Mouse (Mus musculus) heart, adult 8-10 months (tissue): ENCODE results near the gene Hexa. TPM values are rescaled to one million over a fixed set of nuclear protein-coding genes. Genes with fewer than 3 reads are reported as not detected.

Experiments used
- DNase-seq: peaks from one replicate; pipeline ENCODE4 v3.0.0; 2022; ENCODE audit warnings: low spot score
- total RNA-seq, 4 experiments: library from RNA; stranded (reverse); gene quantifications; 2 replicates each; pipeline ENCODE4 v1.2.4; 2022

Gene Hexa
- 10 to 100 TPM; 45.0 to 50.7 (median 49.5) TPM for total RNA-seq

DNA sequence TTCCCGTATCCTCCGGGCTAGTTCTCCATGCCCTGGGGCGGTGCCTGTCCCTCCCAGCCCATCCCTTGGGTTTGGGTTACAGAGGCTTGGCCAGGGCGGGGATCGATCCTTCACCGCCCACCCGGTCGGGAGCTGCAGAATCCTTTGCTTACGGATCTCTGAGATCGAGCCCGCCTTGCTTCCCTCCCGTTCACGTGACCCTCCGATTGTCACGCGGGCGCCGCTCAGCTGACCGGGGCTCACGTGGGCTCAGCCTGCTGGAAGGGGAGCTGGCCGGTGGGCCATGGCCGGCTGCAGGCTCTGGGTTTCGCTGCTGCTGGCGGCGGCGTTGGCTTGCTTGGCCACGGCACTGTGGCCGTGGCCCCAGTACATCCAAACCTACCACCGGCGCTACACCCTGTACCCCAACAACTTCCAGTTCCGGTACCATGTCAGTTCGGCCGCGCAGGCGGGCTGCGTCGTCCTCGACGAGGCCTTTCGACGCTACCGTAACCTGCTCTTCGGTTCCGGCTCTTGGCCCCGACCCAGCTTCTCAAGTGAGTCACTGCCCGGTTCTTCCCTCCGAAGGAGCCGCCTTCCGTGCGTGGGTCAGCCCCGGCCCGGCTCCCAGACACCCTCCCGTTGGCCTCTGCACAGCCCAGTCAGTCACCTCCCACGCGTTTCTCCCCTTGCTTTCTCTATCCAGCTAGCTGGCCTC is at the start of gene Hexa, which contains the start of gene Tmem202:
TSS of gene Hexa (plus strand) at position 100 of the 697 bp plus-strand sequence.
TSS of gene Tmem202 (minus strand) at position 407 of the 697 bp plus-strand sequence.
- peak; percentile 81 for DNase-seq

DNA sequence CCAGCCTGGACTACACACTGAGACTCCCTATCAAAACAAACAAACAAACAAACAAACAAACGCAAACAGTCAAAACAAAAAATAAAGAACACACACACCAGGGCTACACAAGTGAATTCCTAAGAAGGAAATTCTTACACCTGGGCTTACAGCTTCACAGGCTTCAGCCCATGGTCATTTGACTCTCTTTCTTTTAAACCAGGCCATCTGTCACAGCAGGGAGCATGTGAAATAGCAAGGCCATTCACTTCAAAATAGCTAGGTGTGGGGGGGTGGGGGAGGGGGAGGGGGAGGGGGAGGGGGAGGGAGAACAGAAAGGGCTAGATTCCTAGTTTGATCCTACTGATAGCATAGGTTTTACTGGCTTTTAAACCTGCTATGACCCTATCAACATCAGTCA is 31.2 kb upstream of the Hexa start:
- no peak for DNase-seq

DNA sequence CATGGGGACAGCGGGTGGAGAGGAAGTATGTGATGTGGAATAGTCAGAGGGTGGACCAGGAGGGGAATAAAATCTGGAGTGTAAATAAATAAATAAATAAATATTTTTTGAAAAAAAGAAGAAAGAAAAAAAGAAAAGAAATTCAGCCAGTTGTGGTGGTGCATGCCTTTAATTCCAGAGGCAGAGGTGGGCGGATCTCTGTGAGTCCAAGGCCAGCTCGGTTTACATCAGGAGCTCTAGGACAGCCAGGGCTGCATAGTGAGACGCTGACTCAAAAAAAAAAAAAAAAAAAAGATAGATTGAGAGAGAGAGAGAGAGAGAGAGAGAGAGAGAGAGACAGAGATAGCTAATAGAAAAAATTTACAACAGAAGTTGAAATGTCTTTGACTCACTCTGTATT is 27.0 kb upstream of the Hexa start:
- DNase-seq = no peak

DNA sequence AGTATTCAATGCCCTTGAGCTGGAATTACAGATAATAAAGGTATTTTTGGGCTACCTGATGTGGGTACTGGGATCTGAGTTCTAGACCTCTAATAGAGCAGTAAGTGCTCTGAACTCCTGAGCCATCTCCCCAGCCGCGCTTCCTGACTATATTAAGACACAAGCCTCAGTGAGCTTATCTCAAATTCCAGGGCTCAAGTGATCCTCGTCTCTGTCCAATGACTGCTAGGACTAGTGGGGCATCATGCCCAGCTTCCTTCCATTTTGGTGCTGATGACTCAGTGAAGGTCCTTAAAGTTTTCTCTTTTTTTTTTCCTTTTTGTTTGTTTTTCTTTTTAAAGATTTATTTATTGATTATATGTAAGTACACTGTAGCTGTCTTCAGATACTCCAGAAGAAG is 24.3 kb upstream of the Hexa start:
- no peak for DNase-seq

DNA sequence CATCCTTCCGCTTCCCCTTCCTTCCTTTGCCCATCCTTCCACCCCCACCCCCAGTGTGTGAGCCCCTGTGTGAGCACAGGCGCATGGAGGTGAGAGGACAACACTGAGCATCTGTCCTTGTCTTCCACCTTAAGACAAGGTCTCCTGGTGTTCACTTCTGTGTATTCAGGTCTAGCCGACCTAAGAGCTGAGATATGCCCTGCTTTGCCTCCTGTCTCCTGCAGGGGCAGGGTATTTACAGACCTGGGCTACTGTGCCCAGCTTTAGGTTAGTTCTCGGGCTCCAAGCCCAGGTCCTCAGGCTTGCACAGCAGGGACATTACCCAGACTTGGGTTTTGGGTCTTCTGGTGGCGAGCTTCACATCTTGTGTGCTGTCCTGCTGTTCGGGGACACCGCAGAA is 22.2 kb upstream of the Hexa start:
- no peak for DNase-seq

DNA sequence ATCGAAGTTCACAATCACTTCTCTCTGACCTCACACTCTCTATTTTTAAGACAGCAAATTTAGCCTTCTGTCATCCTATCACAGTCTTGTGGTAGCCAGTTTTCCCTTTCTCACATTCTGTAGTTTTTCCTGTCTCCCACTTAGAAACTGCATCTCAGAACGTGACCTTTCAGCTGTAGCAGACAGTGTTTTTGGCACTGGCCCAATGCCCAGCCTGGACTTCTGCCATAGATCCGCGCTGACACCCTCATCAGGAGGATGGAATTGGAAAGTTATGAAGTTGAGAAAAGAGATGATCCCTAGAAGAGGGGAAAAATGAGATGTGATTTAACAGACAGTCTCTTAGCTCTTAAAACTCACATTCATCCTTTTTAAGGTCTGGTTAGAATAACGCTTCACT is 20.4 kb upstream of the Hexa start:
- DNase-seq = no peak

DNA sequence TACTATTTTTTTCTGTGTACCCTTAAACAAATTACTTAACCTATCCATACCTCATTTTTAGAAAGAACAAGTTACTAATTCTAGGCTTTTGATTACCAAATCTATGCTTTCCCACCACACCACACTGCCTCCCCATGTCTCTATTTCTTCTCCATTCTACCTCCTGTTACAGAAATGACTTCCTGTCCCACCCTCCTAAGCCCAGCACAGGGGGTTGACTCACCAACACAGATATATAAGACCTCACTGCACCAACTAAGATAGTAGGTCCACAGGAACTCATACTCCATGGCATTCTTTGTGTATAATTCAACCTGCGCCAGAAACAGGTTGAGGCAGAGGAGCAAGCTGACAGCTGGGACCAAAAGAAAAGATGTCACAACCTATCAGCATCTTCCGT is 19.9 kb upstream of the Hexa start:
- DNase-seq = no peak

DNA sequence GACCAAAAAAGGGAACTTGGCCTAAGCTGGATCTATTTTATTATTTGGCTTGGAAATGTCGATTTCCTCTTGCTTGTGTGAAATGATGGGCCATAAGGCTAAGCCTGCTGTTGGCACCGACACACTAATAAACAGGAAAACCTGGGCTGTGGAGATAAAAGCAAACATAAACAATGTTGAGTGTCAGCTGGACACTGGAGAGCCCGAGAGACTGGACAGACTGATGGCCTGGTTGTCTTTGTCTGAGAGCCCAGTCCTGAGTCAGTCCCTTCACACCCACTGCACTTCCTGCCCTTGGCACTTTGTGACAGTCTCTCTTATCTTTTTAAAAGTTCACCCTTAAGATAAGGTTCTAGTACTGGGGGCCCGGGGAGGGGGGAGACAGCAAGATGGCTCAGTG is 16.4 kb upstream of the Hexa start:
- DNase-seq = no peak

DNA sequence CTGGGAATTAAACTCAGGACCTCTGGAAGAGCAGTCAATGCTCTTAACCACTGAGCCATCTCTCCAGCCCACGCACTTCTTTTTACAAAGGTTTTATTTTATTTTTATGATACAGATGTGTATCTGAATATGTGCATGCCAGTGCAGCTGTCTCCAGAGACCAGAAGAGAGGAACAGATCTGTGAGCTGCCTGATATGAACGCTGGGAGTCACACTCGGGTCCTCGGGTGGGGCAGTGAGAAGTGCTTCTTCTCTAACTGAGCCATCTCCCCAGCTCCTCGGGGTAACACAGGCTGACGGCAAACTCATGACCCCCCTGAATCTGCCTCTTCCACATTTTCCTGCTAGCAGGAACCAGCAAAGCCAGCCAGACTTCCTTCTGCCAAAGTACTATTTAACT is 12.6 kb upstream of the Hexa start:
- DNase-seq = no peak

DNA sequence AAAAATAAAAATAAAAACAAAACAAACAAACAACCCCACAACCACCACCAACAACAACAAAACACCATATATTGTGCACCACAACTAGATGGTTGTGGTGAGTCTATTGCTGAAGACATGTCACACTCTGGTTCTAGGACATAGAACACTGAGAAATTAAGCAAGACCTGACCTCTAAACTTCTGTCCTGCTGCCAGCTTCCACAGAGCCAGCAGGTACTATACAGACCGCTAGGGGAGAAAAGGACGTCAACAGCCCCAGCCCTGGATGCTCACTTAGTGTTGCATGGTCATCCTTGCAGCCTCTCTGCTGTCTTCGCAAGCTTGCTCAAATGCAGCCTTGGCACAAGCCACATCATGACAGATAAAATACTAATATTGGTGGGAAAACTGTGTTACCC is 11.8 kb upstream of the Hexa start:
- DNase-seq = no peak

DNA sequence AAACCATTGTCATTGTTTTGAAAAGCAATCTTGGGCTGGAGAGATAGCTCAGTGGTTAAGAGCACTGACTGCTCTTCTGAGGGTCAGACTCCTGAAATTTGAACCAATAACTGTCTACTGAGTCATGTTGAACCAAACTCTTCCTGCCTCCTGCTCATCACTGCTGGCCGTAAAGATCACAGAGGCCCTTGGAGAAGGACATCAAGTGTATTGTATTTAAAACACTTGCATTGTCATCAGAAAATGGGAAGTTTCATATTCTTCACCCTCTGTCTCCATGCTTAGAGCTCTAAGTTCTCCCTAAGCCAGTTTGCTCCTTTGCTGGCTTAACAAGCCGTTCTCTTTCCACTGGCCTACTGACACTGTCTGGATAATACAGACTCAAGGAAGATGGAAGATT is 11.1 kb upstream of the Hexa start:
- no peak for DNase-seq

DNA sequence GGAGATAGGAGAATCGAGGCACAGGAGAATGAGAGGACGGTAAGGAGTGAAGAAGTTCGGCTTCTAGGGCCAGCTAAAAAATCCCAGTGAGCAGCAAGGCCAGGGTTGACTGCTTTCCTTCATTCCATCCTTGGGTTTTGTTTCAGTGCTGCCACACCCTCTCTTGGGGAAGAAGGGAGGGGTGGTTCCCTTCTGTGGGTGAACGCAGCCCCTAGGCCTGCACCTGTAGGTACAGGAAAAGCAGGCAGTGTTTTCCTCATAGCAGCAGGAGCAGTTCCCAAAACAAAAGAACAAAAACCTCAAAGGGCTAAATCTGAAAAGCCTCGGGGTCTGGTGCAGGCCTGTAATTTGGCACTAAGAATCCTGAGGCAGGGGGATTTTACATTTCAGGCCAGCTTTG is 7.7 kb upstream of the Hexa start:
- no peak for DNase-seq

DNA sequence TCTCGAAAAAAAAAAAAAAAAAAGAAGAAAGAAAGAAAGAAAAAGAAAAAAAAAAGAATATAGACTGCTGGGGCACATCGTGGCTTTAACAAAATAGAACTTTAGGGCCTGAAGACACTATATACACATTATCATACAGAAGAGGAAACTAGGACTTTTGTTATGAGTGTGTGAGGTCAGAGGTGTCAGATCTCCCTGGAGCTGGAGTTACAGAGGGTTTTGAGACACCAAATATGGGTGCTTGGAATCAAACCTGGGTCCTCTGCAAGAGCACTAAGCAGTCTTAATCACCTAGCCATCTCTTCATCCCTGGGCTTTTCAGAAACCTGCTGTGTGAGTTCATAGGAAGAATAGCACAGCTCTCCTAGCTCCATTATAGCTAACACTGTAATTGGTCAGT is 5.9 kb upstream of the Hexa start:
- no peak for DNase-seq

DNA sequence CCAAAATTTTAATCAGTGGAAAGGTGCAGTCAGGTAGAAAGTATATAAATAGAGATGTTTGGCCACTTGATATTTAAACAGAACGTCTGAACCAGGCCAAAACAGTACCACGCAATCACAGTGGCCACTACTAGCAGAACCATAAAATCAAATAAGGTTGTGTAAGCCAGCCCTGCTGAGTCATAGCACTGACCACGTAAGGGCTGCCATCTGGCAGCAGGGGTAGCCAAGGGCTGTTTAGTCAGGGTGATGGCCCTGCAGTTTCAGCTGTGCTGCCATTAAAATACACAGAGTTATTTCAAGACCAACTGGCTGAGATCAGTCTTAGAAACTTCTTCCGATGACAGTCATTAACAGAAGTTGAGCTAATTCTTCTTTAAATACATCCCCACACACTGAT is 5.5 kb upstream of the Hexa start:
- DNase-seq = peak; percentile 54

DNA sequence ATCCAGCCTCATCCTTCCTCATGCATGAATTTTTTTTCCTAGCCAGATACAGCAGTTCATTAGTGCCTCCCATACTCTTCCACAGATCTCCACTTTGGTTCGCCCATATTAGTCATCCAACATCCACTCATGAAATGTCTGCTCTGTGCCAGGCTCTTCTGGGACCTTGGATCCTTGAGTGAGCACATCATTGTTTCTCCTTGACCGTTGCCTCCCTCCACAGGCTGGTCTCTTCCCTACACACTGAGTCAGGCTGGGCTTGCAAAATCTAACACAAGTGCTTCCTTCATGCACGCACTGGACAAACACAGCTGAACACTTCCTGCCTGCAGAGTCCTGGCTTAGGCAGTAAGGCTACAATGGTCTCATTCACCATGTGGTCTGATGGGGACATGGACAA is 1.7 kb upstream of the Hexa start:
- no peak for DNase-seq

DNA sequence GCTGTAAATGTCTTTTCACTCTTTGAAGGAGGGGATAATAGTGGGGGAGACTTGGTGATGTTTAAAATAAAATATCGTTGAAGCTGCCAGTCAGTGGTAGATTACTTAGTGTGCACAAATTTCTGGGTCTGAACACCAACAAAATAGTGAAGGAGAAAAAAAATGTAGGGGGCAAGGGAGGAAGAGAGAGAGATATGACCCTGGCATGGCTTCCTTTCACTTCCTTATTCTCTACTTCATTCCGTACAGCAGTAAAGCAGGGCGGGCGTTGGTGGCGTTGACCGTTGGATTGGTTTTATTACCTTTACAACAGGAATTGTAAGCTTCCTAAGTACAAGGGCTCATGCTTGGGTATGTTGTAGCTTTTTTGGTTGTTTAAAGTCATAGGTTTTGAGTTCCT is 2.3 kb downstream of the Hexa start:
- DNase-seq = no peak

DNA sequence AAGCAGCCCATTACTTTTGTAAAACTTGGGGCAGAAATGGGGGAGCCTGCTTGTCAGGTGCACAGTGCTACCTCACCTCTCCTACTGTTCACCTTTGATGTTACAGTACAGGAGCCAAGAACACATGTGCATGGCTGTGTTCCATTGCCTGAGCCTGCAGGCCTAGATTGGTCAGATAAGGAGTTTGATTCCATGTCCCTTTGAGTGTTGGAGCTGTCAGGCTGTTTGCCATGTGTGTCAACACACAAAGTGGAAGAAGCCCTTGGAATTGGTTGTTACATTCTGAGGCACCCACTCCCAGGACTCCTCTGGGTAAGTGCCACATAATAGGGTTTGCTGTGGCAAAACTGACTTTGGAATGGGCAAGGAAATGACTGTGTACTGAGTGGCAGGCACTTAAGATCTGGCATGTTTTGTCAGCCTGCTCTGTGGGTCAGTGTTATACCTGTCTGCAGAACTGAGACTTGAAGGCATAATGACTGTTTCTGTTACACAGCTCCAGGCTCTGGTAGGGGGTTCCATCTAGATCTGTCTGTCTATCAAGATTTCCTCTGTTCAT is 3.5 kb downstream of the Hexa start:
- DNase-seq = no peak

DNA sequence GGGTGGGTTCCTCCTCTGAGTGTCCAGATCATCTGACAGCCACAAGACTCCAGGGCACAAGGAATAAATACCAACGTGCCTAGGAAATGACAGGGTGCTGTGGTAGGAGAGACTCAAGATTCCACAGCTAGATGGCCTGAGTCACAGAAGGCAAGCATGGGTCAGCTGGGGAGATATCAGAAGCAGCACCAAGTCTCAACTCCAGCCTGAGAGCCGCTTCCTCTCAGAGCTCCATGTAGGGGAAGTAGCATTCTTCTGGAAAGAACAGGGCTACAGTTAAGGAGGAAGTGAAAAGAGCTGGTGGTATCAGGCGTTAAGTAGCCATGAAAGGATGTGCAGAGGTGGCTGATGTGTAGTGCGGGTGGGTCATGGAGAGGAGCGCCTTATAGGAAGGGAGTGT is 5.4 kb downstream of the Hexa start:
- DNase-seq = no peak

DNA sequence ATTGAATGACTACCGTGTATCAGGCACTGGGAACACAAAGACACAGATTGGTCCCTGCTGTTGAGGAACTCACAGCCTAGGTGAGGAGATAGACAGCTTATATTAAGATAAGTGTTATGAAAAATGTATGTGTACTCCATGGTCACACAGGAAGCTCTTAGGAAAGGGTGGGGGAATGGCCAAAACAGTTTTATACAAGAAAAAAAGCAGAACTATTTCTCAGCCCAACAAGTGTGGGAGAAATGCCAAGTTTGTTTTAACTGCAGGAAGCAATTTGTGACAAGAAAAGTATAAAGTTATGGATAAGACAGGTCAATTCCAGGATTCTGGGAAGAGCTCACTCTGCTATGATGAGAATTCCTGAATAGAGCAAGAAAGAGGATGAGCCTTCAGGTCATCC is 8.5 kb downstream of the Hexa start:
- no peak for DNase-seq

DNA sequence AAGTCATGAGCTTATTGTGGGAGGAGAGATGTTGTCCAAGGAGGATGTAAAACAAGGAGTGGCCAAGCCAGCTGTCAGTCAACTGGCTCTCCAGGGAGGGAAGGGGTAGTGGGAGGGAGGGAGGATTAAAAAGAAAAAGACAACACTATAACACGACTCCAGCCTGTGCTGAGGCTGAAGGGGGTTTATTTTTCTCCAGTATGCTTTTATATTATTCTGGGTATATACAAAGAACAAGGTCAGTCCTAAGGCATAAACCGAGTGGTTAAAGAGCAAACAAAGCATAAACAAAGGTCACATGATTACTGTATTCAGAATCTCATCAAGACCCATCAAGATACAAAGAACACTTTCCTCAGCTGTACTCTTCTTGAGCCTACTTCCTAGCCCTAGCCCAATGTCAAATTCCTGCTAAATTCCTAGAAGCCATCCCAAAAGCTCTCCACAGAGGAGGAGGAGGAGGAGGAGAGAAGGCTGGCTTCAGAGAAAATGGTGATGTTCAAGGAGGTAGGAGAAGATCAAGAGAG is 9.7 kb downstream of the Hexa start:
- DNase-seq = no peak

DNA sequence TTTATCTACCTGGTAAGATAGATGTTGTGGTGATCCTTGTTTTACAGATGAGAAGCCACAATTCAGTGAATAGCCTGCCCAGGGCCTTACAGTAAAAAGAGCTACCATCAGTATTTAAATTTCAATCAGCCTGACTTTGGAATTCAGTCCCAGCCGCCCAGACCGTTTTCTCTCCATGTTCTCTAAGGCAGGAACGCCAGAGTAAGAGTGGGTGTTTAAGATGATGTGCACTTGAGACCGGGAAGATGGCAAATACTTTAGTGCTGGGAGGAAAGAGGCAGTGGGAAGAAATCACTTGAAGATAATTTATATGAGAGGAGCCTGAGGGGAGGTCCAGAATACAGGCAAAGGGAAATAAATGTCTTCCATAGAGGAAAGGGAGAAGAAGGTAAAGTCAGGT is 10.7 kb downstream of the Hexa start:
- no peak for DNase-seq

DNA sequence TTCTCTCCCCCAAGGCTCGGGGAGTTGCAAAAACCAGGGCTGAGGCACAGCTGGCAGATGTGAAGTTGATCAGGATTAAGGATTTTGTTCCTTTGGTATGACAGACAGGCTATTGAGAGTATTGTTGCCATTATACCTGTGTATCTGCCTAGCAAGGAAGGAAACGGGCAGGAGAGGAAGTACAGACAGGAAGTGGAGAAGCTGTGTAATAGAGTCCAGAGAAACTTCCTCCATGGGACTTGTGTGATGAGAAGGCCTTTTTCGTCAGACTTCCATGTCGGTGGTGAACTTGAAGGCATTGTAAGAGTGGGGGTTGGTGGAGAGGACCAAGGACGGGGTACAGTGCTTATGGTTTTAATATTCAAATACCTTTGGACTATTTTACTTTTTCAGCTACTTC is 11.7 kb downstream of the Hexa start:
- no peak for DNase-seq

DNA sequence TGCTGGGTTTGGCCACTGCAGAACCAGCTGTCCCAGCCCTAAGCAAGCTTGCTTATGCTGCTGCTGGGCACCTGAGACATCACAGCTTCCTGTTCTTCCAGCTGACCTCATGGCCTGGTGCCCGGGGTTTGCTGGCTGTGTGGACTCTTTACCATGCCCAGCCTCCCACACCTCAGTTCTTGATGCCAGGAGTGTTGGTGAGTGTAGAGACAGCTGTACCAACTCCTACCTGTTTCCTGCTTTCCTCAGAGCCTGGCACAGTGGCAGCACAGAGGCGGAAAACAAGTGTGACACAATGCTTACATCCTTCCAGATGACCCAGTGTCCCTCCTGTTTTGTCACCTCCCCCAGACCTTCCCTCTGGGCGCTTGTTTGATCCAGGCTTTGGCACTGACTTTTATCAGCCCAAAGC is 12.3 kb downstream of the Hexa start:
- DNase-seq = no peak

DNA sequence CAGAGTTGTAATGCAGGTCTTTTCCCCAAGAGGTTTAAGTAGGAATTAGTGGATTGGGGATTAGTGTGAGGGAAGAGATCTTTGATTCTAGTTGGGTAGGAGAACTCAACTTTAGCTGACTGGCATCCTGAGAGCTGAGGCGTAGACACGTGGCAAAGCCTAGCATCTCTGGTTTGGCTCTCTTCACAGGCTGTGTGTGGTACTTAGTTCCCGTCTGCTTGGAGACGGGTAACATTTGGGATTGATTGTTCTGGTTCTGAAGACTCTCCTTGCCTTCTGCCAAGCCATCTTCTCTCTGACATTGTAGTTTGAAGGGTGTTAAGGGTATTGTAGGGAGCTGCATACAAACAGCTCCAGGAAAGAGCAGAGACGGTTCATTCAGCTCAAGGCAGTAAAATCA is 13.3 kb downstream of the Hexa start:
- no peak for DNase-seq
